Mouse (Mus musculus) forebrain, embryonic 14.5 days (tissue): ENCODE results near the gene Tpsg1. TPM values are rescaled to one million over a fixed set of nuclear protein-coding genes. Genes with fewer than 3 reads are reported as not detected.

Source experiments
- ATAC-seq: fragments of 200-750 bp; cut with Nextera tagmentation; 2 replicates; pipeline ENCODE4 v1.8.0; 2017; ENCODE audit warnings: mild to moderate bottlenecking, moderate library complexity
- DNase-seq: peaks from one replicate; pipeline ENCODE4 v3.0.0-alpha.2; 2015; ENCODE audit warnings: low spot score
- H3K27ac ChIP-seq: fragments of 300-500 bp; sonication (generic); 2 replicates; pipeline ENCODE4 v1.5.1; 2014; ENCODE audit warnings: low read depth, mild to moderate bottlenecking, control low read depth, low read length, moderate library complexity
- H3K27me3 ChIP-seq: fragments of 300-500 bp; sonication (generic); replicated peaks from 2 replicates; pipeline ENCODE4 v1.6.1; 2014; ENCODE audit warnings: low read length, control low read depth, mixed read lengths; ENCODE audit not compliant: control insufficient read depth, insufficient read depth
- H3K36me3 ChIP-seq: fragments of 300-500 bp; sonication (generic); 2 replicates; pipeline ENCODE4 v1.6.1; 2014; ENCODE audit warnings: low read length, control low read depth; ENCODE audit not compliant: control insufficient read depth, insufficient read depth
- H3K4me1 ChIP-seq: fragments of 300-500 bp; sonication (generic); 2 replicates; pipeline ENCODE4 v1.6.1; 2014; ENCODE audit warnings: antibody characterized with exemption, low read length, control low read depth; ENCODE audit not compliant: control insufficient read depth, insufficient read depth
- H3K4me2 ChIP-seq: fragments of 300-500 bp; sonication (generic); 2 replicates; pipeline ENCODE4 v1.6.1; 2014; ENCODE audit warnings: mild to moderate bottlenecking, control low read depth, low read length
- H3K4me3 ChIP-seq: fragments of 300-500 bp; sonication (generic); 2 replicates; pipeline ENCODE4 v1.5.1; 2014; ENCODE audit warnings: low read depth, low read length, control low read depth
- H3K9ac ChIP-seq: fragments of 300-500 bp; sonication (generic); 2 replicates; pipeline ENCODE4 v1.6.1; 2014; ENCODE audit warnings: mild to moderate bottlenecking, low read length, control low read depth, moderate library complexity
- H3K9me3 ChIP-seq: fragments of 300-500 bp; sonication (generic); replicated peaks from 2 replicates; pipeline ENCODE4 v1.6.1; 2016; ENCODE audit warnings: low read length, control low read depth, mixed read lengths; ENCODE audit not compliant: control insufficient read depth
- WGBS: fragments of 180-500 bp; shearing (Covaris S2); extraction: QIAGEN DNeasy Blood & Tissue Kit; methylation state at CpG from one replicate; pipeline ENCODE4 v1.1.7; 2014; 5-methylcytosine and 5-hydroxymethylcytosine counted together
- polyA plus RNA-seq: library from polyadenylated mRNA; unstranded; fragments of >200 nt; fragmentation: Nextera tagmentation; extraction: Ambion mirVana; gene quantifications from 2 replicates; pipeline ENCODE4 v1.2.1, GENCODE M21; 2014

Tpsg1 gene
- polyA plus RNA-seq = 0.48 and 1.1 TPM in 2 replicates

DNA sequence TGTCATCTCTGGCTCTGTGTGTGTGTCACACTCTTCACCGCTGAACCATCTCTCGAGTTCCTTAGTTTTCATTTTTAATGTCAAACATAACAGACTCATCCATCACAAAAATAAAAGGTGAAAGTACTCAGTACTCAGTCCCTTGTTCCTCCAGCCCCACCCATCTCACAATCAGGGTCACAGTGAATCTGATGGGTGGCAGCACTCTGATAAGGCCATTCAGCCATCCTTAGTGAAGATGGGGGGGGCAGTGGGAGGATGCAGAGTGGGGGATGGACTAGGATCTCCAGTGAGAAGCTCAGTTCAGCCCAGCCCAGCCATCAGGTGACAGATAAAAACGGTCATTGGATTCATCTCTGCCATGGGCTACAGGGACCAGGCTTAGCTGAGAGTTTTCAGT is at the start of gene Tpsg1:
TSS of gene Tpsg1 (plus strand) at position 301 of the 400 bp plus-strand sequence.
- Histone ChIP-seq H3K4me1 (no peaks in the 10 kb centered on the region), H3K9me3 (no peaks in the 10 kb centered on the region), H3K36me3 (no peaks in the 10 kb centered on the region), H3K27me3 (no peaks in the 10 kb centered on the region), H3K9ac (no peak within 1 kb of the TSS), H3K4me3 (no peak within 1 kb of the TSS), H3K4me2 (no peak within 1 kb of the TSS), H3K27ac (no peak within 1 kb of the TSS)
- DNase-seq = no peak
- no peak for ATAC-seq
- WGBS = 85% methylated on average over 3 of the region's 3 CpGs

- Histone ChIP-seq H3K36me3 (no peaks in the 10 kb centered on the region), H3K27ac (no peak overlapping the region), H3K9ac (no peak overlapping the region), H3K27me3 (no peaks in the 10 kb centered on the region), H3K4me3 (no peak overlapping the region), H3K4me2 (no peak overlapping the region), H3K9me3 (no peaks in the 10 kb centered on the region), H3K4me1 (no peaks in the 10 kb centered on the region)
- no peak for ATAC-seq
- DNase-seq = no peak
- WGBS = 92% methylated on average over 8 of the region's 8 CpGs
These were observed 48.3 kb upstream of the Tpsg1 start for GRCm38 (mm10) chr17:25320819-25321218.

GRCm38 (mm10) chr17:25322930-25323329 is 46.1 kb upstream of the Tpsg1 start:
- Histone ChIP-seq H3K4me1 (no peaks in the 10 kb centered on the region), H3K9me3 (no peaks in the 10 kb centered on the region), H3K4me3 (no peak overlapping the region), H3K9ac (no peak overlapping the region), H3K4me2 (no peak overlapping the region), H3K36me3 (no peaks in the 10 kb centered on the region), H3K27ac (no peak overlapping the region), H3K27me3 (no peaks in the 10 kb centered on the region)
- DNase-seq (no peak), ATAC-seq (no peak)
- WGBS = 20% methylated on average over 2 of the region's 2 CpGs

DNA sequence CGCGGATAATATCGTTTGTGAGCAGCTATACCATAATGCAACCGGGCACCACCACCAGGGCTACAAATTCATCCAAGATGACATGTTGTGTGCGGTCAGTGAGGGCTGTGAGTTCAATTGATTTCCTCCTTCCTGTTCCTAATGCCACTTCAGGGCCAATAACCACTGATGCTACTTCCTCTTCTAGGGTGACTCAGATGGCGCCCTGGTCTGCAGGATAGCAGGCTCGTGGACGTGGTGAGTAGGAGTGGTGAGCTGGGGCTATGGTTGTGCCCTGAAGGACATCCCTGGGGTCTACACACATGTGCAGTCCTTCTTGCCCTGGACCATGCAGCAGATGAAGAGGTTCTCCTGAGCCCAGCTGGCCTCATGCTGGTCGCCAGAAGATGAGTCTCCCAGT is 36.8 kb upstream of the Tpsg1 start:
- no peaks in the 10 kb centered on the region for H3K4me1 ChIP-seq
- no peak overlapping the region for H3K4me3 ChIP-seq
- no peak overlapping the region for H3K27ac ChIP-seq
- 79% methylated on average over 9 of the region's 9 CpGs for WGBS
- no peak overlapping the region for H3K4me2 ChIP-seq
- ATAC-seq (no peak), DNase-seq (no peak)
- no peaks in the 10 kb centered on the region; the same call in 1 of the 2 replicates for H3K27me3 ChIP-seq
- no peak overlapping the region for H3K9ac ChIP-seq
- no peaks in the 10 kb centered on the region for H3K9me3 ChIP-seq
- no peaks in the 10 kb centered on the region for H3K36me3 ChIP-seq

DNA sequence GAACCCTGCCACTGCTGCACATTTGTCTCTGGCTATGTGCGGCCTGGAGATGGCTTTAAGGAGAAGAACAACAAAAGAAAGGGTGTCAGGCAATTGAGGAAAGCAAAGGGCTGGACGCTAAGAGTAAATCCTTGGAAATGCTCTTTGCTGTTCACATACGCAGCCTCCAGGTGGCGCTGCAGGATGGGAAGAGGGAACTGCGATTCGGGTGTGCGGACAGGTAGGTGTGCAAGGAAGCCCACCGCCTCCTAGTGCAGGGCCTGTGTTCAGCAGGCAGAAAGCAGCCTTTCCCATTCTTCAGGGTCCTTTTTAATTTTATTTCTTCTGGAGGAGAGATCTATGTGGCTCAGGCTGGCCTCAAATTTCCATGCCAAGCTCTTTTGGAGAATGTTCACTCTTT is 35.1 kb upstream of the Tpsg1 start:
- H3K4me2 ChIP-seq = no peak overlapping the region
- H3K27me3 ChIP-seq = no peaks in the 10 kb centered on the region; the same call in 1 of the 2 replicates
- H3K27ac ChIP-seq = no peak overlapping the region
- DNase-seq (peak; percentile 80), ATAC-seq (no peak)
- H3K9ac ChIP-seq = no peak overlapping the region
- under 1% methylated on average over 8 of the region's 8 CpGs for WGBS
- no peak overlapping the region for H3K4me3 ChIP-seq
- no peaks in the 10 kb centered on the region for H3K9me3 ChIP-seq
- no peaks in the 10 kb centered on the region for H3K4me1 ChIP-seq
- no peaks in the 10 kb centered on the region for H3K36me3 ChIP-seq

- WGBS = 83% methylated on average over 4 of the region's 4 CpGs
- H3K4me2 ChIP-seq = no peak overlapping the region
- H3K9ac ChIP-seq = no peak overlapping the region
- H3K27me3 ChIP-seq = no peaks in the 10 kb centered on the region; the same call in 1 of the 2 replicates
- no peaks in the 10 kb centered on the region for H3K4me1 ChIP-seq
- no peaks in the 10 kb centered on the region for H3K9me3 ChIP-seq
- DNase-seq = no peak
- ATAC-seq = no peak
- H3K4me3 ChIP-seq = no peak overlapping the region
- H3K27ac ChIP-seq = no peak overlapping the region
- H3K36me3 ChIP-seq = no peaks in the 10 kb centered on the region
These were observed 30.9 kb upstream of the Tpsg1 start for GRCm38 (mm10) chr17:25338218-25338617.

DNA sequence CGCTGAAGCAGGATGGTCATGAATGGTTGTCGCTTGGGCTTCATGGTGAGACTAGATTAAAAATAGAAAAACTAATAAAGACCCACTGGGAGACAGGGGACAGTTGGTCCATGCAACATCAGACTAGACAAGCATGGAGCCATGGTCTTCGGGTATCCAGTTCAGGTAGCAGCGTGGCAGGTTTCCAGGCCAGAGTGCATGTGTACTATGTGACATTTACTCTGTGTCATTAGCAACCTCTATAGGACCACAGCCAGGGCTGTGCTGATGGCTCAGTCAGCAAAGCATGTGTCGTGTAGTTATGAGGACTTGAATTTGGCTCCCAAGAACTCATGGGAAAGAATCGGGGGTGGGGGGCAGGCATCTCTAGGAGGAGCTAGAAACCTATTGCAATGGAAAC is 29.1 kb upstream of the Tpsg1 start:
- Histone ChIP-seq H3K27me3 (no peaks in the 10 kb centered on the region), H3K4me1 (no peaks in the 10 kb centered on the region), H3K36me3 (no peaks in the 10 kb centered on the region), H3K4me3 (no peak overlapping the region), H3K9me3 (no peaks in the 10 kb centered on the region), H3K9ac (no peak overlapping the region), H3K27ac (no peak overlapping the region), H3K4me2 (no peak overlapping the region)
- ATAC-seq (no peak), DNase-seq (no peak)
- 81% methylated on average over 6 of the region's 6 CpGs for WGBS

DNA sequence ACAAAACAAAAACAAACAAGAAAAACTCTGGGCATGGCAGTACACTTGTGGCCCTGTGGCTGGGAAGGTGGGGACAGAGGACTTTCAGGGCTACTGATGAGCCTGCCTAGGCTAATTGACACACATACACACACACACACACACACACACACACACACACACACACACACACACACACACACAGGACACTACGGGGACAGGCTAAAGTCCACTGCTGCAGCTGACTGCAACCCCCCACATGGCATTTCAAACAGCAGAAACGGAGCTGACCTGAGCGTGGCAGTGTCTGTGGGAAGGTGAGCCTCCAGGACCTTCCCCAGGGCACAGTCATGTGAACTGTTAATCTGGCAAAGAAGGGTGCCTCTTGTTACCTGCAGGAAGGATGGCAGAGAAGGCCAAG is 27.6 kb upstream of the Tpsg1 start:
- Histone ChIP-seq H3K4me1 (no peaks in the 10 kb centered on the region), H3K27me3 (no peaks in the 10 kb centered on the region), H3K9ac (no peak overlapping the region), H3K36me3 (no peaks in the 10 kb centered on the region), H3K27ac (no peak overlapping the region), H3K4me3 (no peak overlapping the region), H3K4me2 (no peak overlapping the region), H3K9me3 (no peaks in the 10 kb centered on the region)
- 69% methylated on average over 3 of the region's 3 CpGs for WGBS
- DNase-seq (no peak), ATAC-seq (no peak)

DNA sequence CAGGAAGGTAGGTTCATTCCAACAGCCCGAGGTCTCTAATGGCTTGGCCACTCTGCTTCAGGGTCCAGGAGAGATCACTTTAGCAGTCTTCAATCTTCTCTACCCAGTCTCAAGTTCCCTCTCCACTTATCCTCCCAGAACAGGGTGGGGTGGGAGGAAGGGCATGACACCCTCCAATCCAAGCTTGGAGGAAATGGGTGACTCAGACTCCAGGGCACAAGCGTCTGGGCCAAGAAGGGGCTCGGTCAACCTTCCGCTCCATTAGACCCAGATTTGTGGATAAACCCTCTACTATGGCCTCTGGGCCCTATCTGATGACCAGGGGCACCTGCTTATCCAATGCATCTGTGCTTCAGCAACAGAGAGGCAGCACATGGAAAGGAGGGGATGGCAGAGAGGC is 23.6 kb upstream of the Tpsg1 start, which contains the start of gene Tpsab1:
TSS of gene Tpsab1 (minus strand) at position 101 of the 400 bp plus-strand sequence.
- Histone ChIP-seq H3K9me3 (no peaks in the 10 kb centered on the region), H3K27me3 (no peaks in the 10 kb centered on the region), H3K27ac (no peak within 1 kb of the TSS), H3K4me3 (no peak within 1 kb of the TSS), H3K4me2 (no peak within 1 kb of the TSS), H3K9ac (no peak within 1 kb of the TSS), H3K4me1 (no peaks in the 10 kb centered on the region), H3K36me3 (no peaks in the 10 kb centered on the region)
- DNase-seq (no peak), ATAC-seq (no peak)
- WGBS = 94% methylated on average over 4 of the region's 4 CpGs
